Mouse (Mus musculus): ENCODE measurements at regions not wholly inside any gene's neighbourhood (a gene's known extent, or its start where the extent isn't known, plus 50 kb on each side); places are given as distances from the start of the nearest gene placed in this dataset.

GRCm38 (mm10) chr14:114841552-114841951 is 250.5 kb upstream of the Gpc5 start:
- no peak overlapping the region for H3K9ac ChIP-seq (replicated peaks; ENCODE audit: low read length)
- H3K4me3 ChIP-seq (ENCODE audit: low read depth, low read length), result no peak overlapping the region
- H3K4me1 ChIP-seq (ENCODE audit: control insufficient read depth, insufficient read depth, low read length), result no peaks in the 10 kb centered on the region
- H3K9me3 ChIP-seq (replicated peaks; ENCODE audit: control insufficient read depth, low read length), result no peaks in the 10 kb centered on the region
- H3K4me2 ChIP-seq (ENCODE audit: low read depth, low read length), result no peak overlapping the region
- no peak for ATAC-seq (replicated peaks; ENCODE audit: insufficient number of reproducible peaks, low FRiP score, low TSS enrichment, low read depth)
- H3K36me3 ChIP-seq (replicated peaks; ENCODE audit: control insufficient read depth, insufficient read depth, low read depth, low read length), result no peaks in the 10 kb centered on the region
- H3K27me3 ChIP-seq (ENCODE audit: control insufficient read depth, insufficient read depth, low read length), result no peaks in the 10 kb centered on the region
- no peak overlapping the region for H3K27ac ChIP-seq (replicated peaks; ENCODE audit: low read depth, low read length)
- DNase-seq (ENCODE audit: low spot score), result no peak
- 40% methylated on average over 5 of the region's 5 CpGs for WGBS

- 85% methylated on average over 8 of the region's 8 CpGs for WGBS
- H3K9ac ChIP-seq (replicated peaks; ENCODE audit: low read length), result no peak overlapping the region
- no peaks in the 10 kb centered on the region for H3K9me3 ChIP-seq (replicated peaks; ENCODE audit: control insufficient read depth, low read length)
- H3K36me3 ChIP-seq (replicated peaks; ENCODE audit: control insufficient read depth, insufficient read depth, low read depth, low read length), result no peaks in the 10 kb centered on the region
- H3K4me3 ChIP-seq (ENCODE audit: low read depth, low read length), result no peak overlapping the region
- ATAC-seq (replicated peaks; ENCODE audit: insufficient number of reproducible peaks, low FRiP score, low TSS enrichment, low read depth), result no peak
- no peaks in the 10 kb centered on the region for H3K27me3 ChIP-seq (ENCODE audit: control insufficient read depth, insufficient read depth, low read length)
- no peak for DNase-seq (ENCODE audit: low spot score)
- H3K27ac ChIP-seq (replicated peaks; ENCODE audit: low read depth, low read length), result no peak overlapping the region
- H3K4me1 ChIP-seq (ENCODE audit: control insufficient read depth, insufficient read depth, low read length), result no peaks in the 10 kb centered on the region
- H3K4me2 ChIP-seq (ENCODE audit: low read depth, low read length), result no peak overlapping the region
Measured at GRCm38 (mm10) chr14:114842327-114842726, 249.7 kb upstream of the Gpc5 start.

GRCm38 (mm10) chr14:114843105-114843743 is 248.8 kb upstream of the Gpc5 start:
- Histone ChIP-seq H3K27ac (replicated peaks; ENCODE audit: low read depth, low read length) (no peak overlapping the region), H3K4me1 (ENCODE audit: control insufficient read depth, insufficient read depth, low read length) (no peaks in the 10 kb centered on the region), H3K4me2 (ENCODE audit: low read depth, low read length) (no peak overlapping the region), H3K36me3 (replicated peaks; ENCODE audit: control insufficient read depth, insufficient read depth, low read depth, low read length) (no peaks in the 10 kb centered on the region), H3K4me3 (ENCODE audit: low read depth, low read length) (no peak overlapping the region), H3K9me3 (replicated peaks; ENCODE audit: control insufficient read depth, low read length) (no peaks in the 10 kb centered on the region), H3K9ac (replicated peaks; ENCODE audit: low read length) (no peak overlapping the region), H3K27me3 (ENCODE audit: control insufficient read depth, insufficient read depth, low read length) (no peaks in the 10 kb centered on the region)
- DNase-seq (ENCODE audit: low spot score), result no peak
- WGBS, result 65% methylated on average over 6 of the region's 6 CpGs
- ATAC-seq (replicated peaks; ENCODE audit: insufficient number of reproducible peaks, low FRiP score, low TSS enrichment, low read depth), result no peak

- 23% methylated on average over 9 of the region's 9 CpGs for WGBS
- Histone ChIP-seq H3K9me3 (replicated peaks; ENCODE audit: control insufficient read depth, low read length) (no peaks in the 10 kb centered on the region), H3K4me3 (ENCODE audit: low read depth, low read length) (no peak overlapping the region), H3K4me2 (ENCODE audit: low read depth, low read length) (no peak overlapping the region), H3K36me3 (replicated peaks; ENCODE audit: control insufficient read depth, insufficient read depth, low read depth, low read length) (no peaks in the 10 kb centered on the region), H3K27me3 (ENCODE audit: control insufficient read depth, insufficient read depth, low read length) (no peaks in the 10 kb centered on the region), H3K9ac (replicated peaks; ENCODE audit: low read length) (no peak overlapping the region; the same call in 1 of the 2 replicates), H3K4me1 (ENCODE audit: control insufficient read depth, insufficient read depth, low read length) (no peaks in the 10 kb centered on the region), H3K27ac (replicated peaks; ENCODE audit: low read depth, low read length) (no peak overlapping the region)
- peak; percentile 46; the same call in 1 of the 2 replicates for ATAC-seq (replicated peaks; ENCODE audit: insufficient number of reproducible peaks, low FRiP score, low TSS enrichment, low read depth)
- peak; percentile 82 for DNase-seq (ENCODE audit: low spot score)
Measured at GRCm38 (mm10) chr14:114854324-114855054, 237.5 kb upstream of the Gpc5 start.

GRCm38 (mm10) chr14:114855055-114855740 is 236.8 kb upstream of the Gpc5 start:
- Histone ChIP-seq H3K27ac (replicated peaks; ENCODE audit: low read depth, low read length) (no peak overlapping the region), H3K4me1 (ENCODE audit: control insufficient read depth, insufficient read depth, low read length) (no peaks in the 10 kb centered on the region), H3K4me3 (ENCODE audit: low read depth, low read length) (no peak overlapping the region), H3K4me2 (ENCODE audit: low read depth, low read length) (no peak overlapping the region), H3K27me3 (ENCODE audit: control insufficient read depth, insufficient read depth, low read length) (no peaks in the 10 kb centered on the region), H3K36me3 (replicated peaks; ENCODE audit: control insufficient read depth, insufficient read depth, low read depth, low read length) (no peaks in the 10 kb centered on the region), H3K9me3 (replicated peaks; ENCODE audit: control insufficient read depth, low read length) (no peaks in the 10 kb centered on the region), H3K9ac (replicated peaks; ENCODE audit: low read length) (no peak overlapping the region)
- no peak for ATAC-seq (replicated peaks; ENCODE audit: insufficient number of reproducible peaks, low FRiP score, low TSS enrichment, low read depth)
- WGBS, result 13% methylated on average over 12 of the region's 12 CpGs
- peak; percentile 53 for DNase-seq (ENCODE audit: low spot score)

- Histone ChIP-seq H3K9me3 (replicated peaks; ENCODE audit: control insufficient read depth, low read length) (no peaks in the 10 kb centered on the region), H3K36me3 (replicated peaks; ENCODE audit: control insufficient read depth, insufficient read depth, low read depth, low read length) (no peaks in the 10 kb centered on the region), H3K4me2 (ENCODE audit: low read depth, low read length) (no peak overlapping the region), H3K4me3 (ENCODE audit: low read depth, low read length) (no peak overlapping the region), H3K27ac (replicated peaks; ENCODE audit: low read depth, low read length) (no peak overlapping the region), H3K4me1 (ENCODE audit: control insufficient read depth, insufficient read depth, low read length) (no peaks in the 10 kb centered on the region), H3K27me3 (ENCODE audit: control insufficient read depth, insufficient read depth, low read length) (no peaks in the 10 kb centered on the region), H3K9ac (replicated peaks; ENCODE audit: low read length) (no peak overlapping the region)
- ATAC-seq (replicated peaks; ENCODE audit: insufficient number of reproducible peaks, low FRiP score, low TSS enrichment, low read depth) (no peak), DNase-seq (ENCODE audit: low spot score) (no peak)
- WGBS, result 26% methylated on average over 3 of the region's 3 CpGs
Measured at GRCm38 (mm10) chr14:114855746-114856145, 236.3 kb upstream of the Gpc5 start.

- no peak overlapping the region for H3K27ac ChIP-seq (replicated peaks; ENCODE audit: low read depth, low read length)
- H3K4me3 ChIP-seq (ENCODE audit: low read depth, low read length), result no peak overlapping the region
- ATAC-seq (replicated peaks; ENCODE audit: insufficient number of reproducible peaks, low FRiP score, low TSS enrichment, low read depth) (no peak), DNase-seq (ENCODE audit: low spot score) (peak; percentile 32)
- H3K4me2 ChIP-seq (ENCODE audit: low read depth, low read length), result no peak overlapping the region
- no peaks in the 10 kb centered on the region for H3K36me3 ChIP-seq (replicated peaks; ENCODE audit: control insufficient read depth, insufficient read depth, low read depth, low read length)
- H3K4me1 ChIP-seq (ENCODE audit: control insufficient read depth, insufficient read depth, low read length), result no peaks in the 10 kb centered on the region
- H3K9ac ChIP-seq (replicated peaks; ENCODE audit: low read length), result no peak overlapping the region
- no peaks in the 10 kb centered on the region for H3K9me3 ChIP-seq (replicated peaks; ENCODE audit: control insufficient read depth, low read length)
- WGBS, result 22% methylated on average over 18 of the region's 18 CpGs
- H3K27me3 ChIP-seq (ENCODE audit: control insufficient read depth, insufficient read depth, low read length), result no peaks in the 10 kb centered on the region
Measured at GRCm38 (mm10) chr14:114856243-114857031, 235.6 kb upstream of the Gpc5 start.

Data from embryonic facial prominence, embryonic 11.5 days (tissue).